Mouse (Mus musculus) embryonic facial prominence, embryonic 14.5 days (tissue): Measurements from ENCODE around the gene Rhno1. TPM values are rescaled to one million over a fixed set of nuclear protein-coding genes. Genes with fewer than 3 reads are reported as not detected.

ENCODE experiments used
- ATAC-seq: fragments of 200-750 bp; cut with Nextera tagmentation; 2 replicates; pipeline ENCODE4 v1.8.0; 2017; ENCODE audit warnings: low read depth, moderate number of reproducible peaks, moderate TSS enrichment
- DNase-seq: peaks from one replicate; pipeline ENCODE4 v3.0.0-alpha.2; 2015; ENCODE audit warnings: low spot score
- H3K27ac ChIP-seq: fragments of 300-500 bp; sonication (generic); replicated peaks from 2 replicates; pipeline ENCODE4 v1.5.1; 2014; ENCODE audit warnings: low read depth, mild to moderate bottlenecking, low read length, moderate library complexity
- H3K27me3 ChIP-seq: fragments of 300-500 bp; sonication (generic); replicated peaks from 2 replicates; pipeline ENCODE4 v1.6.1; 2014; ENCODE audit warnings: low read length; ENCODE audit not compliant: control insufficient read depth, insufficient read depth
- H3K36me3 ChIP-seq: fragments of 300-500 bp; sonication (generic); 2 replicates; pipeline ENCODE4 v1.6.1; 2014; ENCODE audit warnings: low read length, mixed read lengths; ENCODE audit not compliant: control insufficient read depth, insufficient read depth
- H3K4me1 ChIP-seq: fragments of 300-500 bp; sonication (generic); 2 replicates; pipeline ENCODE4 v1.6.1; 2014; ENCODE audit warnings: antibody characterized with exemption, low read length; ENCODE audit not compliant: control insufficient read depth, insufficient read depth
- H3K4me2 ChIP-seq: fragments of 300-500 bp; sonication (generic); 2 replicates; pipeline ENCODE4 v1.6.1; 2014; ENCODE audit warnings: low read depth, mild to moderate bottlenecking, low read length, moderate library complexity, mixed read lengths
- H3K4me3 ChIP-seq: fragments of 300-500 bp; sonication (generic); 2 replicates; pipeline ENCODE4 v1.5.1; 2014; ENCODE audit warnings: low read depth, mild to moderate bottlenecking, low read length
- H3K9ac ChIP-seq: fragments of 300-500 bp; sonication (generic); 2 replicates; pipeline ENCODE4 v1.6.1; 2014; ENCODE audit warnings: low read depth, mild to moderate bottlenecking, low read length, moderate library complexity, mixed read lengths
- H3K9me3 ChIP-seq: fragments of 300-500 bp; sonication (generic); 2 replicates; pipeline ENCODE4 v1.6.1; 2016; ENCODE audit warnings: low read length; ENCODE audit not compliant: control insufficient read depth
- WGBS: fragments of 180-500 bp; shearing (Covaris S2); extraction: QIAGEN DNeasy Blood & Tissue Kit; methylation state at CpG from one replicate; pipeline ENCODE4 v1.1.7; 2014; 5-methylcytosine and 5-hydroxymethylcytosine counted together
- polyA plus RNA-seq: library from polyadenylated mRNA; unstranded; fragments of >200 nt; fragmentation: Nextera tagmentation; extraction: Ambion mirVana; gene quantifications from 2 replicates; pipeline ENCODE4 v1.2.1, GENCODE M21; 2014

The Rhno1 gene
- polyA plus RNA-seq, 1 experiment from 2014 or later = 87.0 TPM

DNA sequence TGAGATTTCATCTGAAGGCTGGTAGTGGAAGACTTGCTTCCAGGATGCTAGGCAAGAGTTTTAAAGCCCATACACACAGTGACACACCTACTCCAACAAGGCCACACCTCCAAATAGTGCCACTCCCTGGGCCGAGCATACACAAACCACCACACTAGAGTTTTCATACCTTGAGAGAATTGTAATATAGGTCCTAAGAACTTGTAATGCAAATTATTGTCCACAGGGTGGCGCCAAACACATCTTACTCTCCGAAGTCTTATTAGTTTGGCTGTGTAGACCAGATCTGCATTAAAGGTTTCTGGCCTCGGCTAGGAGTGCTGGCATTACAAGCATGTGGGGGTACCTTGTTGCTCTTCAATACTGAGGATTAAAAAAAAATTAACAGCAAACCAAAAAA, 44.4 kb downstream of the Rhno1 start:
- Histone ChIP-seq H3K4me3 (no peak overlapping the region), H3K27me3 (no peaks in the 10 kb centered on the region), H3K4me1 (no peaks in the 10 kb centered on the region), H3K4me2 (no peak overlapping the region), H3K9me3 (no peaks in the 10 kb centered on the region), H3K36me3 (peaks cover 24% of the 10 kb centered on the region), H3K27ac (no peak overlapping the region), H3K9ac (no peak overlapping the region)
- peak; percentile 88 for DNase-seq
- peak; percentile 62 for ATAC-seq
- 10% methylated on average over 4 of the region's 4 CpGs for WGBS

DNA sequence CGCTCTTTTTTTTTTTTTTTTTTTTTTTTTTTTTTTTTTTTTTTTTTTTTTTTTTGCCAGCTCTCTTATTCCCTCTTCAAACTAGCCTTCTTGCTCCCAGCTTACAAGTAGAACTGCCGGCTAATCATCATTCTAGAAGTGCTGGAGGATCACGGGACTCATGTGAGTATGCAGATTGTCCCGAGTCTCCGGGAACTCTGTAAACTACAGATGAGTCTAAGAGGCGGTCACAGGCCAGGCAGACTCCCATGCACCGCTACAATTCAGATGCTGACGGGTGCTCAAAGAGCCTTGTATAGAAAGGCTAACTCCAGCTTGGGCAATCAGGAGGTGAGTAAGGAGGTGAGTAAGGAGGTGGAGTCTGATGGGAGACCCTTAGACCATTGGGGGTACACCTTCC, 47.1 kb downstream of the Rhno1 start:
- Histone ChIP-seq H3K4me2 (no peak overlapping the region), H3K9me3 (no peaks in the 10 kb centered on the region), H3K27me3 (no peaks in the 10 kb centered on the region), H3K9ac (no peak overlapping the region), H3K4me3 (no peak overlapping the region), H3K36me3 (no peaks in the 10 kb centered on the region), H3K4me1 (no peaks in the 10 kb centered on the region), H3K27ac (no peak overlapping the region)
- 81% methylated on average over 8 of the region's 8 CpGs for WGBS
- ATAC-seq (no peak), DNase-seq (no peak)

DNA sequence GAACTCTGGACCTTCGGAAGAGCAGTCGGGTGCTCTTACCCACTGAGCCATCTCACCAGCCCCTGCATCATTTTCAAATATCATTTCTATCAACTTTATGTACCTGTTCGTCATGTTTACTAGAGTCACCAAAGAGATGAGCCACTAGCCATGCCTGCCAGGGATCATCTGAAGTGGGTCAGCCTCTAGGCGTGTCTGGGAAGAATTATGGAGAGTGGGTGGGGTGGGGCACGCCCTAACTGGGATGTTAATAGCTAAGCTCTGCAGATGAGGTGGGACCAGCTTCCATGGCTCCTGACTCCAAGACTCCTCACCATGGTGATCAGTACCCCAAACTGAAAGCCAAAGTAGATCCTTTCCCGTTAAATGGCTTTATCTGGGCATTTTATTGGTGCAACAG, 47.9 kb downstream of the Rhno1 start:
- H3K4me3 ChIP-seq = no peak overlapping the region
- 83% methylated on average over 6 of the region's 6 CpGs for WGBS
- no peak overlapping the region for H3K4me2 ChIP-seq
- DNase-seq (no peak), ATAC-seq (no peak)
- H3K9ac ChIP-seq = no peak overlapping the region
- no peaks in the 10 kb centered on the region for H3K27me3 ChIP-seq
- no peaks in the 10 kb centered on the region for H3K4me1 ChIP-seq
- H3K36me3 ChIP-seq = no peaks in the 10 kb centered on the region
- H3K9me3 ChIP-seq = no peaks in the 10 kb centered on the region
- H3K27ac ChIP-seq = no peak overlapping the region

DNA sequence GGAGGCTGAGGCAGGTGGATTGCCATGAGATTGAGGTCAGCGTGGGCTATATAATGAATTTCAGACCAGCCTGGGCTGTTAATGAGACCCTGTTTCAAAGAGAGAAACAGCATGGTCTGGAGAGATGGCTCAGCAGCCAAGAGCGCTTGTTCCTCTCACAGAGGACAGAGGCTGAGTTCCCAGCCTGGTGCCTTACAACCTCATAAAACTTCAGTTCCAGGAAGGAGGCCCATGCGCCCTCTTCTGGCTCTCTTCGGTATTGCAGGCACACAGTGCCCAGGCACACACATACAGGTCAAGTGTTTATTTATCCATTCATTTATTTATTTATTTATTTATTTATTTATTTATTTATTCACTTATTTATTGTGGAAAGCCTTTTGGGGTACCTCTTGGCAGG, 54.4 kb downstream of the Rhno1 start:
- Histone ChIP-seq H3K9me3 (no peaks in the 10 kb centered on the region), H3K27ac (no peak overlapping the region), H3K4me1 (no peaks in the 10 kb centered on the region), H3K4me3 (no peak overlapping the region), H3K36me3 (no peaks in the 10 kb centered on the region), H3K4me2 (no peak overlapping the region), H3K27me3 (no peaks in the 10 kb centered on the region), H3K9ac (no peak overlapping the region)
- peak; percentile 70; the same call in 1 of the 2 replicates for ATAC-seq
- peak; percentile 68 for DNase-seq
- 31% methylated on average over 4 of the region's 4 CpGs for WGBS

Other genes with a start within 250 kb of the Rhno1 start
- gene Tspan9, start 219.3 kb downstream of the Rhno1 start, polyA plus RNA-seq = 130 and 151 TPM in 2 replicates
- 6.3 and 8.9 TPM in 2 replicates for gene Tead4, start 62.1 kb downstream of the Rhno1 start, polyA plus RNA-seq
- 20.7 and 21.9 TPM in 2 replicates for gene Tulp3, start 7.1 kb downstream of the Rhno1 start, polyA plus RNA-seq
- 26.3 and 29.3 TPM in 2 replicates for gene Foxm1, start 56 bp upstream of the Rhno1 start, polyA plus RNA-seq
- 1.1 and 1.7 TPM in 2 replicates for gene Tex52, start 12.5 kb upstream of the Rhno1 start, polyA plus RNA-seq
- gene Gm44596, start 12.6 kb upstream of the Rhno1 start, polyA plus RNA-seq = not detected in 2 replicates
- gene Nrip2, start 36.4 kb upstream of the Rhno1 start, polyA plus RNA-seq = 6.9 and 7.2 TPM in 2 replicates
- gene Itfg2, start 62.0 kb upstream of the Rhno1 start, polyA plus RNA-seq = 22.5 and 27.6 TPM in 2 replicates
- gene Fkbp4, start 75.8 kb upstream of the Rhno1 start, polyA plus RNA-seq = 295 and 300 TPM in 2 replicates
- 0.46 TPM in 1 of 2 replicates, not detected in the other for gene Pzp, start 163.8 kb upstream of the Rhno1 start, polyA plus RNA-seq
- gene A2ml1, start 218.7 kb upstream of the Rhno1 start, polyA plus RNA-seq = 3.7 and 4.8 TPM in 2 replicates